Mouse (Mus musculus): Measurements from ENCODE around the gene Nck2.
A peak's percentile ranks its signal among the peaks of the same experiment; 100 is the strongest.
"Not testable (repeated sequence)": the region's sequence is repeated elsewhere in the genome, so short reads cannot be mapped to it uniquely, and the experiment has no call there.

The Nck2 gene

GRCm38 (mm10) chr1:43538716-43539115 lies 94.3 kb downstream of the Nck2 start:
- DNase-seq = no peak

GRCm38 (mm10) chr1:43539689-43540380 lies 95.5 kb downstream of the Nck2 start:
- no peak for DNase-seq

- DNase-seq = no peak
Measured at GRCm38 (mm10) chr1:43542339-43542738, 98.0 kb downstream of the Nck2 start.

GRCm38 (mm10) chr1:43547644-43548043 lies 103.3 kb downstream of the Nck2 start:
- DNase-seq = no peak

GRCm38 (mm10) chr1:43548749-43549148 lies 104.4 kb downstream of the Nck2 start:
- no peak for DNase-seq

GRCm38 (mm10) chr1:43550525-43550924 lies 106.1 kb downstream of the Nck2 start:
- DNase-seq = no peak

- not testable (repeated sequence) for DNase-seq
Measured at GRCm38 (mm10) chr1:43553989-43554679, 109.8 kb downstream of the Nck2 start.

GRCm38 (mm10) chr1:43555222-43555974 lies 111.0 kb downstream of the Nck2 start:
- no peak for DNase-seq

- no peak for DNase-seq
Measured at GRCm38 (mm10) chr1:43558329-43558728, 114.0 kb downstream of the Nck2 start.

- no peak for DNase-seq
Measured at GRCm38 (mm10) chr1:43559043-43559692, 114.8 kb downstream of the Nck2 start.

GRCm38 (mm10) chr1:43561085-43561484 lies 116.7 kb downstream of the Nck2 start:
- DNase-seq = no peak

- peak; percentile 88 for DNase-seq
Measured at GRCm38 (mm10) chr1:43562002-43562666, 117.8 kb downstream of the Nck2 start.

- no peak for DNase-seq
Measured at GRCm38 (mm10) chr1:43565260-43565659, 120.9 kb downstream of the Nck2 start.

- no peak for DNase-seq
Measured at GRCm38 (mm10) chr1:43566677-43567377, 122.4 kb downstream of the Nck2 start.

GRCm38 (mm10) chr1:43568824-43569223 lies 124.4 kb downstream of the Nck2 start:
- no peak for DNase-seq

GRCm38 (mm10) chr1:43571105-43571504 lies 126.7 kb downstream of the Nck2 start:
- no peak for DNase-seq

GRCm38 (mm10) chr1:43574793-43575304 lies 130.5 kb downstream of the Nck2 start:
- DNase-seq = no peak

- no peak for DNase-seq
Measured at GRCm38 (mm10) chr1:43577371-43577770, 133.0 kb downstream of the Nck2 start.

GRCm38 (mm10) chr1:43583564-43583963 lies 139.2 kb downstream of the Nck2 start:
- no peak for DNase-seq

GRCm38 (mm10) chr1:43589001-43589400 lies 144.6 kb downstream of the Nck2 start:
- DNase-seq = no peak

- no peak for DNase-seq
Measured at GRCm38 (mm10) chr1:43589910-43590309, 145.5 kb downstream of the Nck2 start.

- no peak for DNase-seq
Measured at GRCm38 (mm10) chr1:43590727-43591126, 146.3 kb downstream of the Nck2 start.
